33 mouse cellular contexts compared by ENCODE assay signal in genomic region chr1:135178863-135179262, GRCm38 (mm10). TPM values are rescaled to one million over a fixed set of nuclear protein-coding genes. Genes with fewer than 3 reads are reported as not detected.
A peak's percentile ranks its signal among the peaks of the same experiment; 100 is the strongest.
DNase-seq lines count a peak whose midpoint lies in the region; ATAC-seq and TF ChIP-seq lines count a peak whose summit lies in the region.
"Had no signal": no experiment of that assay in that cellular context is flagged by ENCODE, and none has a peak within 500 bp of the region (broad histone marks: within the 10 kb centered on the region; RNA-seq: fewer than 3 reads in every experiment).

No protein-coding gene starts in this region.

- H3K9me3 ChIP-seq in kidney, embryonic 14.5 days (ENCODE audit: control insufficient read depth, low read length): no peaks in the 10 kb centered on the region
- 0 out of 2 replicates have a peak, but pooled peaks cover 4% of the 10 kb centered on the region for H3K9me3 ChIP-seq in intestine, embryonic 16.5 days (ENCODE audit: control insufficient read depth, low read length)
- no peaks in the 10 kb centered on the region for H3K9me3 ChIP-seq in stomach, embryonic 15.5 days
- no peaks in the 10 kb centered on the region for H3K9me3 ChIP-seq in forebrain, embryonic 15.5 days
- no peaks in the 10 kb centered on the region for H3K9me3 ChIP-seq in hindbrain, postnatal 0 days (ENCODE audit: low read length)
- H3K9me3 ChIP-seq: forebrain, embryonic 13.5 days; G1E; heart, embryonic 10.5 days; heart, embryonic 15.5 days; limb, embryonic 10.5 days; limb, embryonic 15.5 days; liver, embryonic 13.5 days; midbrain, embryonic 13.5 days; neural tube, embryonic 13.5 days had no signal

- peaks cover 7% of the 10 kb centered on the region; the same call in 1 of the 2 replicates for H3K4me1 ChIP-seq in kidney, embryonic 14.5 days (ENCODE audit: control insufficient read depth, insufficient read depth, low read length)
- H3K4me1 ChIP-seq in intestine, embryonic 16.5 days (ENCODE audit: control insufficient read depth, insufficient read depth, low read length): peaks cover 34% of the 10 kb centered on the region
- peaks cover 9% of the 10 kb centered on the region; the same call in 1 of the 2 replicates for H3K4me1 ChIP-seq in stomach, embryonic 15.5 days
- H3K4me1 ChIP-seq in forebrain, embryonic 15.5 days: 0 out of 2 replicates have a peak, but pooled peaks cover 8% of the 10 kb centered on the region
- H3K4me1 ChIP-seq in hindbrain, postnatal 0 days (ENCODE audit: insufficient read depth, low read length): no peaks in the 10 kb centered on the region
- H3K4me1 ChIP-seq: hindbrain, embryonic 12.5 days had no signal

- H3K4me2 ChIP-seq in kidney, embryonic 14.5 days (replicated peaks; ENCODE audit: low read depth, low read length): no peak overlapping the region
- H3K4me2 ChIP-seq in intestine, embryonic 16.5 days (ENCODE audit: low read depth, low read length): no peak overlapping the region
- H3K4me2 ChIP-seq in stomach, embryonic 15.5 days: no peak overlapping the region
- no peak overlapping the region for H3K4me2 ChIP-seq in forebrain, embryonic 15.5 days (replicated peaks)
- no peak overlapping the region for H3K4me2 ChIP-seq in hindbrain, postnatal 0 days (ENCODE audit: low read depth, low read length)
- H3K4me2 ChIP-seq: forebrain, embryonic 13.5 days; heart, embryonic 15.5 days; hindbrain, embryonic 12.5 days; limb, embryonic 15.5 days; liver, embryonic 13.5 days; midbrain, embryonic 13.5 days; neural tube, embryonic 13.5 days had no signal

- H3K4me3 ChIP-seq in kidney, embryonic 14.5 days (ENCODE audit: low read length): no peak overlapping the region
- H3K4me3 ChIP-seq in intestine, embryonic 16.5 days (ENCODE audit: low read length): no peak overlapping the region
- no peak overlapping the region for H3K4me3 ChIP-seq in stomach, embryonic 15.5 days (replicated peaks)
- no peak overlapping the region for H3K4me3 ChIP-seq in forebrain, embryonic 15.5 days
- H3K4me3 ChIP-seq in hindbrain, postnatal 0 days (ENCODE audit: low read length): no peak overlapping the region
- H3K4me3 ChIP-seq: forebrain, embryonic 13.5 days; heart, embryonic 10.5 days; heart, embryonic 15.5 days; hindbrain, embryonic 12.5 days; limb, embryonic 10.5 days; limb, embryonic 15.5 days; liver, embryonic 13.5 days; midbrain, embryonic 13.5 days; neural tube, embryonic 13.5 days had no signal

- TF ChIP-seq CTCF in hindbrain, postnatal 0 days (IDR thresholded peaks at IDR 0.05; ENCODE audit: low read depth): no peak

- no peak for ATAC-seq in kidney, embryonic 14.5 days (ENCODE audit: low FRiP score, low TSS enrichment)
- ATAC-seq in intestine, embryonic 16.5 days: peak; percentile 25
- no peak for ATAC-seq in stomach, embryonic 15.5 days (ENCODE audit: insufficient read depth, low FRiP score, low read depth)
- ATAC-seq in forebrain, embryonic 15.5 days (replicated peaks): no peak
- ATAC-seq in hindbrain, postnatal 0 days: no peak
- ATAC-seq: forebrain, embryonic 13.5 days; lung, postnatal 0 days; midbrain, embryonic 13.5 days had no signal

- no peaks in the 10 kb centered on the region for H3K27me3 ChIP-seq in kidney, embryonic 14.5 days (ENCODE audit: control insufficient read depth, insufficient read depth, low read length)
- H3K27me3 ChIP-seq in intestine, embryonic 16.5 days (replicated peaks; ENCODE audit: control insufficient read depth, insufficient read depth, low read length): no peaks in the 10 kb centered on the region
- no peaks in the 10 kb centered on the region for H3K27me3 ChIP-seq in stomach, embryonic 15.5 days (replicated peaks)
- no peaks in the 10 kb centered on the region for H3K27me3 ChIP-seq in forebrain, embryonic 15.5 days
- no peaks in the 10 kb centered on the region for H3K27me3 ChIP-seq in hindbrain, postnatal 0 days (ENCODE audit: insufficient read depth, low read length)
- H3K27me3 ChIP-seq: forebrain, embryonic 13.5 days; hindbrain, embryonic 12.5 days; limb, embryonic 15.5 days; liver, embryonic 13.5 days; midbrain, embryonic 13.5 days; neural tube, embryonic 13.5 days had no signal

- H3K9ac ChIP-seq in kidney, embryonic 14.5 days (ENCODE audit: low read depth, low read length): no peak overlapping the region
- no peak overlapping the region for H3K9ac ChIP-seq in intestine, embryonic 16.5 days (ENCODE audit: low read depth, low read length)
- H3K9ac ChIP-seq in stomach, embryonic 15.5 days: no peak overlapping the region
- no peak overlapping the region for H3K9ac ChIP-seq in forebrain, embryonic 15.5 days (replicated peaks)
- H3K9ac ChIP-seq in hindbrain, postnatal 0 days (replicated peaks; ENCODE audit: low read length): no peak overlapping the region
- H3K9ac ChIP-seq: forebrain, embryonic 13.5 days; heart, embryonic 15.5 days; hindbrain, embryonic 12.5 days; limb, embryonic 15.5 days; liver, embryonic 13.5 days; midbrain, embryonic 13.5 days; neural tube, embryonic 13.5 days had no signal

- peak; percentile 56 to 66 for DNase-seq in kidney, postnatal 25 days
- DNase-seq in hindbrain, postnatal 0 days (ENCODE audit: low spot score): no peak
- DNase-seq: adrenal gland, adult 8-10 months; B cell, adult 2 months; cerebellum, adult 2 months; cerebellum, postnatal 14 days; gastrocnemius, postnatal 14 days; heart, adult 11 months; heart, postnatal 36 days; layer of hippocampus, postnatal 36 days; liver, embryonic 13.5 days; lung, adult 18-20 months; right cerebral cortex, postnatal 4 days; thymus, adult 2 months; thymus, postnatal 36 days had no signal

- H3K36me3 ChIP-seq in kidney, embryonic 14.5 days (ENCODE audit: control insufficient read depth, insufficient read depth, low read length): no peaks in the 10 kb centered on the region
- no peaks in the 10 kb centered on the region for H3K36me3 ChIP-seq in intestine, embryonic 16.5 days (ENCODE audit: control insufficient read depth, insufficient read depth, low read length)
- no peaks in the 10 kb centered on the region for H3K36me3 ChIP-seq in stomach, embryonic 15.5 days
- no peaks in the 10 kb centered on the region for H3K36me3 ChIP-seq in forebrain, embryonic 15.5 days
- no peaks in the 10 kb centered on the region for H3K36me3 ChIP-seq in hindbrain, postnatal 0 days (ENCODE audit: insufficient read depth, low read length)
- H3K36me3 ChIP-seq: G1E; heart, embryonic 10.5 days; heart, embryonic 15.5 days; hindbrain, embryonic 12.5 days; limb, embryonic 10.5 days; limb, embryonic 15.5 days; liver, embryonic 13.5 days; midbrain, embryonic 13.5 days; neural tube, embryonic 13.5 days had no signal

- H3K27ac ChIP-seq in kidney, embryonic 14.5 days (ENCODE audit: low read depth, low read length): no peak overlapping the region
- peak overlapping the region; percentile 81 for H3K27ac ChIP-seq in intestine, embryonic 16.5 days (ENCODE audit: low read length)
- H3K27ac ChIP-seq in stomach, embryonic 15.5 days: peak overlapping the region; percentile 48; the same call in 1 of the 2 replicates
- no peak overlapping the region for H3K27ac ChIP-seq in forebrain, embryonic 15.5 days (replicated peaks)
- no peak overlapping the region for H3K27ac ChIP-seq in hindbrain, postnatal 0 days
- H3K27ac ChIP-seq: forebrain, embryonic 13.5 days; heart, embryonic 10.5 days; heart, embryonic 15.5 days; hindbrain, embryonic 12.5 days; kidney, postnatal 0 days; limb, embryonic 10.5 days; limb, embryonic 15.5 days; liver, embryonic 13.5 days; macrophage; midbrain, embryonic 13.5 days; neural tube, embryonic 13.5 days had no signal

- WGBS in kidney, embryonic 14.5 days: 82% methylated on average over 7 of the region's 7 CpGs
- 64% methylated on average over 7 of the region's 7 CpGs for WGBS in intestine, embryonic 16.5 days
- 71% methylated on average over 7 of the region's 7 CpGs for WGBS in stomach, embryonic 15.5 days
- WGBS in forebrain, embryonic 15.5 days: 90% methylated on average over 7 of the region's 7 CpGs
- WGBS in hindbrain, postnatal 0 days: 91% methylated on average over 7 of the region's 7 CpGs

RNA-seq across cellular contexts. Expression of gene Gpr37l1, which starts 11.4 kb away (rescaled TPM):
- polyA plus RNA-seq in kidney, embryonic 14.5 days (2014; fragmentation: Nextera tagmentation; extraction: Ambion mirVana): not detected in 2 replicates
- 0.71 and 0.77 TPM in 2 replicates for polyA plus RNA-seq in intestine, embryonic 16.5 days (2015; fragmentation: Nextera tagmentation; extraction: Ambion mirVana)
- 0.35 and 0.78 TPM in 2 replicates for polyA plus RNA-seq in stomach, embryonic 15.5 days (2015; fragmentation: Nextera tagmentation; extraction: Ambion mirVana)
- polyA plus RNA-seq in forebrain, embryonic 15.5 days (2015; fragmentation: Nextera tagmentation; extraction: Ambion mirVana): 0.31 and 0.33 TPM in 2 replicates
- 42.6 and 66.3 TPM in 2 replicates for total RNA-seq in hindbrain, postnatal 0 days (2014; rRNA removed)
- 24.9 and 32.1 TPM in 2 replicates for polyA plus RNA-seq in hindbrain, postnatal 0 days (2015; fragmentation: Nextera tagmentation; extraction: Ambion mirVana)
- total RNA-seq: megakaryocyte-erythroid progenitor cell, adult 5-6 weeks had no signal
- polyA plus RNA-seq: embryonic facial prominence, embryonic 11.5 days; forebrain, embryonic 13.5 days; G1E; heart, embryonic 10.5 days; heart, embryonic 15.5 days; kidney, postnatal 0 days; limb, embryonic 10.5 days; limb, embryonic 15.5 days; liver, embryonic 13.5 days; macrophage had no signal

RNA-seq across cellular contexts. Expression of gene Arl8a, which starts 32.2 kb away (rescaled TPM):
- 32.0 and 44.5 TPM in 2 replicates for polyA plus RNA-seq in kidney, embryonic 14.5 days (2014; fragmentation: Nextera tagmentation; extraction: Ambion mirVana)
- 21.4 and 56.5 TPM in 2 replicates for polyA plus RNA-seq in intestine, embryonic 16.5 days (2015; fragmentation: Nextera tagmentation; extraction: Ambion mirVana)
- polyA plus RNA-seq in stomach, embryonic 15.5 days (2015; fragmentation: Nextera tagmentation; extraction: Ambion mirVana): 54.9 and 55.4 TPM in 2 replicates
- polyA plus RNA-seq in forebrain, embryonic 15.5 days (2015; fragmentation: Nextera tagmentation; extraction: Ambion mirVana): 301 and 307 TPM in 2 replicates
- total RNA-seq in hindbrain, postnatal 0 days (2014; rRNA removed): 251 and 277 TPM in 2 replicates
- 329 and 369 TPM in 2 replicates for polyA plus RNA-seq in hindbrain, postnatal 0 days (2015; fragmentation: Nextera tagmentation; extraction: Ambion mirVana)

RNA-seq across cellular contexts. Expression of gene Ptpn7, which starts 46.4 kb away (rescaled TPM):
- polyA plus RNA-seq in kidney, embryonic 14.5 days (2014; fragmentation: Nextera tagmentation; extraction: Ambion mirVana): 0.66 and 0.83 TPM in 2 replicates
- polyA plus RNA-seq in intestine, embryonic 16.5 days (2015; fragmentation: Nextera tagmentation; extraction: Ambion mirVana): 2.2 and 2.9 TPM in 2 replicates
- polyA plus RNA-seq in stomach, embryonic 15.5 days (2015; fragmentation: Nextera tagmentation; extraction: Ambion mirVana): 2.4 and 3.3 TPM in 2 replicates
- 0.23 and 0.24 TPM in 2 replicates for polyA plus RNA-seq in forebrain, embryonic 15.5 days (2015; fragmentation: Nextera tagmentation; extraction: Ambion mirVana)
- 0.10 and 0.54 TPM in 2 replicates for total RNA-seq in hindbrain, postnatal 0 days (2014; rRNA removed)
- 0.10 and 0.11 TPM in 2 replicates for polyA plus RNA-seq in hindbrain, postnatal 0 days (2015; fragmentation: Nextera tagmentation; extraction: Ambion mirVana)
- total RNA-seq: layer of hippocampus, postnatal 36 days had no signal

Comparison
In these comparisons a context has a peak if more than half of its experiments do, and no peak if none do; other contexts are left out.
1. H3K27ac ChIP-seq: peak in intestine, embryonic 16.5 days (single experiment) and stomach, embryonic 15.5 days (single experiment); none in kidney, embryonic 14.5 days (single experiment), forebrain, embryonic 15.5 days (single experiment) and hindbrain, postnatal 0 days (single experiment).
2. RNA of gene Gpr37l1, which starts 11.4 kb away (polyA plus RNA-seq): 24.9 to 32.1 TPM in hindbrain, postnatal 0 days; 0.35 to 0.78 TPM in stomach, embryonic 15.5 days, 0.71 to 0.77 TPM in intestine, embryonic 16.5 days, 0.31 to 0.33 TPM in forebrain, embryonic 15.5 days and not detected in kidney, embryonic 14.5 days; every median in the first group is over 10 times any median in the second.